In genomic region chr3:49937611-49938010, GRCm38 (mm10) we compare ENCODE assay signal across 29 mouse cellular contexts.
DNase-seq lines count a peak whose midpoint lies in the region; ATAC-seq lines count a peak whose summit lies in the region.
"Had no signal": no experiment of that assay in that cellular context is flagged by ENCODE, and none has a peak within 500 bp of the region (broad histone marks: within the 10 kb centered on the region; RNA-seq: fewer than 3 reads in every experiment).

No protein-coding gene starts in this region.

- WGBS in heart, embryonic 16.5 days = 31% methylated on average over 2 of the region's 2 CpGs
- 90% methylated on average over 2 of the region's 2 CpGs for WGBS in midbrain, embryonic 11.5 days
- 89% methylated on average over 2 of the region's 2 CpGs for WGBS in midbrain, embryonic 13.5 days

- H3K9ac ChIP-seq in heart, embryonic 16.5 days (ENCODE audit: low read length) = no peak overlapping the region
- no peak overlapping the region for H3K9ac ChIP-seq in midbrain, embryonic 11.5 days (ENCODE audit: low read length)
- H3K9ac ChIP-seq in midbrain, embryonic 13.5 days (replicated peaks) = no peak overlapping the region
- H3K9ac ChIP-seq: embryonic facial prominence, embryonic 13.5 days; embryonic facial prominence, embryonic 15.5 days; forebrain, embryonic 12.5 days had no signal

- H3K4me2 ChIP-seq in heart, embryonic 16.5 days (ENCODE audit: low read depth, low read length) = no peak overlapping the region
- H3K4me2 ChIP-seq in midbrain, embryonic 11.5 days = no peak overlapping the region
- H3K4me2 ChIP-seq in midbrain, embryonic 13.5 days (replicated peaks) = no peak overlapping the region
- H3K4me2 ChIP-seq: embryonic facial prominence, embryonic 13.5 days; embryonic facial prominence, embryonic 15.5 days; forebrain, embryonic 12.5 days had no signal

- H3K4me1 ChIP-seq in heart, embryonic 16.5 days (ENCODE audit: control insufficient read depth, insufficient read depth, low read length) = 0 out of 2 replicates have a peak, but pooled peaks cover 2% of the 10 kb centered on the region
- no peaks in the 10 kb centered on the region for H3K4me1 ChIP-seq in midbrain, embryonic 11.5 days (ENCODE audit: control insufficient read depth, insufficient read depth, low read length)
- peaks cover 5% of the 10 kb centered on the region; the same call in 1 of the 2 replicates for H3K4me1 ChIP-seq in midbrain, embryonic 13.5 days (replicated peaks)
- H3K4me1 ChIP-seq: embryonic facial prominence, embryonic 13.5 days; embryonic facial prominence, embryonic 15.5 days; forebrain, embryonic 10.5 days had no signal

- H3K27me3 ChIP-seq in heart, embryonic 16.5 days (ENCODE audit: control insufficient read depth, insufficient read depth, low read length) = no peaks in the 10 kb centered on the region
- H3K27me3 ChIP-seq in midbrain, embryonic 11.5 days (ENCODE audit: control insufficient read depth, insufficient read depth, low read length) = no peaks in the 10 kb centered on the region
- no peaks in the 10 kb centered on the region for H3K27me3 ChIP-seq in midbrain, embryonic 13.5 days
- H3K27me3 ChIP-seq: CH12.LX; embryonic facial prominence, embryonic 13.5 days; embryonic facial prominence, embryonic 15.5 days; forebrain, embryonic 12.5 days; Patski had no signal

- no peaks in the 10 kb centered on the region for H3K9me3 ChIP-seq in heart, embryonic 16.5 days (replicated peaks; ENCODE audit: control insufficient read depth, low read length)
- no peaks in the 10 kb centered on the region for H3K9me3 ChIP-seq in midbrain, embryonic 11.5 days (ENCODE audit: control insufficient read depth, low read length)
- no peaks in the 10 kb centered on the region for H3K9me3 ChIP-seq in midbrain, embryonic 13.5 days
- H3K9me3 ChIP-seq: embryonic facial prominence, embryonic 13.5 days; embryonic facial prominence, embryonic 15.5 days; forebrain, embryonic 10.5 days; forebrain, embryonic 12.5 days; G1E had no signal

- H3K36me3 ChIP-seq in heart, embryonic 16.5 days (ENCODE audit: control insufficient read depth, insufficient read depth) = no peaks in the 10 kb centered on the region
- H3K36me3 ChIP-seq in midbrain, embryonic 11.5 days (ENCODE audit: control insufficient read depth, insufficient read depth, low read length) = no peaks in the 10 kb centered on the region
- no peaks in the 10 kb centered on the region for H3K36me3 ChIP-seq in midbrain, embryonic 13.5 days
- H3K36me3 ChIP-seq: embryonic facial prominence, embryonic 13.5 days; embryonic facial prominence, embryonic 15.5 days; forebrain, embryonic 10.5 days; forebrain, embryonic 12.5 days; G1E had no signal

- H3K4me3 ChIP-seq in heart, embryonic 16.5 days (ENCODE audit: low read length) = no peak overlapping the region
- no peak overlapping the region for H3K4me3 ChIP-seq in midbrain, embryonic 11.5 days (ENCODE audit: low read depth, low read length)
- H3K4me3 ChIP-seq in midbrain, embryonic 13.5 days (replicated peaks) = no peak overlapping the region
- H3K4me3 ChIP-seq: embryonic facial prominence, embryonic 13.5 days; embryonic facial prominence, embryonic 15.5 days; erythroblast, embryonic 14.5 days; forebrain, embryonic 10.5 days; forebrain, embryonic 12.5 days had no signal

- no peak overlapping the region for H3K27ac ChIP-seq in heart, embryonic 16.5 days (ENCODE audit: low read length)
- H3K27ac ChIP-seq in midbrain, embryonic 11.5 days (ENCODE audit: low read depth, low read length) = no peak overlapping the region
- no peak overlapping the region for H3K27ac ChIP-seq in midbrain, embryonic 13.5 days
- H3K27ac ChIP-seq: embryonic facial prominence, embryonic 13.5 days; embryonic facial prominence, embryonic 15.5 days; forebrain, embryonic 10.5 days; forebrain, embryonic 12.5 days had no signal

- ATAC-seq in frontal cortex, adult (ENCODE audit: low TSS enrichment) = peak; percentile 52
- ATAC-seq in heart, embryonic 16.5 days (replicated peaks; ENCODE audit: extremely low read depth, insufficient read depth, low FRiP score) = 0 out of 2 replicates have a peak, but pooled peaks have one; percentile 49
- ATAC-seq in midbrain, embryonic 11.5 days (ENCODE audit: low FRiP score) = no peak
- ATAC-seq in midbrain, embryonic 13.5 days = no peak
- ATAC-seq: activated CD4-positive, CD25-positive, alpha-beta regulatory T cell, adult 4 months; CD4-positive, CD25-positive, alpha-beta regulatory T cell, adult 4 months; forebrain, embryonic 14.5 days; Patski had no signal

- no peak for DNase-seq in frontal cortex, adult 2 months (ENCODE audit: extremely low spot score in 1 of 2, low spot score in 1 of 2)
- no peak for DNase-seq in heart, adult 8-10 months (ENCODE audit: low spot score)
- peak; percentile 71 for DNase-seq in midbrain, embryonic 11.5 days (ENCODE audit: low spot score, missing footprints)
- DNase-seq in brain, adult 2 months (ENCODE audit: low read depth, low spot score) = peak; percentile 7
- DNase-seq: adrenal gland, adult 8-10 months; adrenal gland, postnatal 14 days; adrenal gland, postnatal 36 days; B cell, adult 2 months; cerebellum, adult 11 months; cerebellum, adult 18-20 months; cerebellum, adult 8-10 months; cerebellum, adult 9-11 months; cerebellum, postnatal 14 days; cerebellum, postnatal 36 days; embryo, embryonic 11 days had no signal

Comparison
In these comparisons a context has a peak if more than half of its experiments do, and no peak if none do; other contexts are left out.
1. ATAC-seq: peak in frontal cortex, adult (single experiment) and heart, embryonic 16.5 days (single experiment); none in midbrain, embryonic 11.5 days (single experiment) and midbrain, embryonic 13.5 days (single experiment).
2. DNase-seq: peak in midbrain, embryonic 11.5 days (single experiment) and brain, adult 2 months (single experiment); none in frontal cortex, adult 2 months (0 of 2) and heart, adult 8-10 months (single experiment).